Mouse (Mus musculus) kidney, adult 9 months (tissue): ENCODE data around the gene Rgma.

ENCODE experiments used
- DNase-seq: peaks from one replicate; pipeline ENCODE4 v3.0.0; 2022

The Rgma gene

GRCm38 (mm10) chr7:73372352-73372970 is 2.8 kb upstream of the Rgma start:
- peak; percentile 37 for DNase-seq

- no peak for DNase-seq
Measured at GRCm38 (mm10) chr7:73374727-73375126, 582 bp upstream of the Rgma start.

GRCm38 (mm10) chr7:73376101-73377001 is 1.0 kb downstream of the Rgma start:
- DNase-seq = peak; percentile 80

GRCm38 (mm10) chr7:73377307-73377706 is 2.0 kb downstream of the Rgma start:
- DNase-seq = no peak

GRCm38 (mm10) chr7:73378034-73378433 is 2.7 kb downstream of the Rgma start:
- no peak for DNase-seq

- DNase-seq = no peak
Measured at GRCm38 (mm10) chr7:73382843-73383242, 7.5 kb downstream of the Rgma start.

DNA sequence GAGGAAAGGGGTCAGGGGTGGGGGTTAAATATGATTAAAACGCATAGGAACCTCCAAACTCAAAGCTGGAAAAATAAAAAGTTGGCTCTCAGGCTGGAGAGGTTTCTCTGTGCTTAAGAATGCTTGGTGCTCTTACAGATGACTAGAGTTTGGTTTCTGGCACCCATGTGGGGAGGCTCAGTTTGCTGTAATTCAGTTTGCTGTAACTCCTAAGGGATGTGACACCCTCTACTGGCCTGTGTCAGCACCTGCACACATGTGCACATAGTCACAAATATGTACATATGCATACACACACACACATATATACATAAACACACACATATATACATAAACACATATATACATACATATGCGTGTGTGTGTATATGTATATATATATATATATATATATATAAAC is 13.6 kb downstream of the Rgma start:
- DNase-seq = no peak

GRCm38 (mm10) chr7:73389419-73389818 is 14.1 kb downstream of the Rgma start:
- no peak for DNase-seq

- no peak for DNase-seq
Measured at GRCm38 (mm10) chr7:73389871-73390294, 14.6 kb downstream of the Rgma start.

- no peak for DNase-seq
Measured at GRCm38 (mm10) chr7:73390426-73391001, 15.2 kb downstream of the Rgma start.

- peak; percentile 89 for DNase-seq
Measured at GRCm38 (mm10) chr7:73391002-73391517, 15.8 kb downstream of the Rgma start.

GRCm38 (mm10) chr7:73391518-73392321 is 16.4 kb downstream of the Rgma start:
- no peak for DNase-seq

DNA sequence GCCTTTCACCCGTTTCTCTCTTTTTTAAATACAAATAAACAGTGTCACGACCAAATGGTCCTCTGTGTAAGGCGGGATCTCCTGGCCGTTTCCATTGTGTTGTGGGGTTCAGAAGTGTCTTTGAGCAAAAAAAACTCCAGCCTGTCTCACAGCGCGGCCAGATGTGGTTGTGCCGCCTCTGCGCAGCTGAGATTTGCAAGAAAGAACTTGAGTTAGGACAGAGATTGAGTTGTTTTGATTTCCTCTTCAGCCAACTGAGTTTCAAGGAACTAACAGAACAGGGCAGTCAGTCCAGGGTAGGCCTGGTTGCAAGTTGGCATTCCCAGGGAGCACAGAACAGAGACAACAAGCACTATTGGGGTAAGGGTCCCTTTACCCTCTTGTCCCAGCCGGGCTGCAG is 17.1 kb downstream of the Rgma start:
- no peak for DNase-seq

- DNase-seq = no peak
Measured at GRCm38 (mm10) chr7:73393307-73394012, 18.2 kb downstream of the Rgma start.

DNA sequence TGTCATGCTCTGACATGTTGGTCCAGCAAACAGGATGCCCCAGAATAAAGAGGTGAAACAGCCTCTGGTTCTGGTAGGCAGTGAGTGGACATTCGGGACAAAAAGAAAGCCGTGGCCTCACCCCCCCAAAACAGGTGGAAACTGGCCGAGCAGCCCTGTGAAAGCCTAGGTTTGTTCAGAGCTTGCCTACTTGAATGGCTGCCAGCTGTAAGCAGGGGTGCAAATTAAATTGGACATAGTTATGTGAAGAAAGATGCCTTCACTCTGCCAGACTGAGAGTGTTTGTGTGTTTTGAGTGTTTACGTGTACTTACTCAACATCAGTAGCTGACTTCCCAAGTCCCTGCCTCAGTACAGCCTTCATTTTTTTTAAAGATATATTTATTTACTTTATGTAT is 18.7 kb downstream of the Rgma start:
- DNase-seq = no peak

GRCm38 (mm10) chr7:73398319-73398718 is 23.0 kb downstream of the Rgma start:
- peak; percentile 72 for DNase-seq

DNA sequence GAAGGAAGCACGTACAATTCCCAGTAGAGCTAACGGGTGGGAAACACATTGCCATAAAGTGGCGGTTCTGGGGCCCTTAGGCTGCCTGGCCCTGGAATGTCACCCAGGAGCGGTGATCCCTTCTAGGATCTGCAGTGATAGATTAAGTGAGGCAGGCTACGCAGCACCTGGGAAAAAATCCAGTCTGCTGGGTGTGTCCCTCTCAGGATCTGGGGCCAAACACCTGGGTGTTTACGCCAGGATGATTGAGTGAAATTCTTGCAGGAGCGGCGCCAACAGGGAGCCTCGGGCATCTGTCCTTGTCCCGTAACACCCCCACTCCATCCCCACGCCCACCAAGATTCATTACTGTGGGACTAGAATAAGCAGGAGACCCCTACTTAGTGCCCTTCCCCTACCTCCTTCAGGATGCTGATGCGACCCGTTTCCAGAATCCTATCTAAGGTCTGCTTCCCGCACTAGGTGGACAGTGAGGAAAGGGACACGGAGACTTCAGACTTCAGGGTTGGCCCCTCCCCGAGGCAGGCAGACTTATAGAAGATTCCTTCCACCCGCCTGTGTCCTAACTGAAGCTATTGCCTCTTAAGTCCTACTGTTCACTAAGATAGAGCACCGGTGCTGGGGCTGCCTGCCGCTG is 23.6 kb downstream of the Rgma start:
- DNase-seq = no peak

- peak; percentile 68 for DNase-seq
Measured at GRCm38 (mm10) chr7:73399501-73400044, 24.3 kb downstream of the Rgma start.

DNA sequence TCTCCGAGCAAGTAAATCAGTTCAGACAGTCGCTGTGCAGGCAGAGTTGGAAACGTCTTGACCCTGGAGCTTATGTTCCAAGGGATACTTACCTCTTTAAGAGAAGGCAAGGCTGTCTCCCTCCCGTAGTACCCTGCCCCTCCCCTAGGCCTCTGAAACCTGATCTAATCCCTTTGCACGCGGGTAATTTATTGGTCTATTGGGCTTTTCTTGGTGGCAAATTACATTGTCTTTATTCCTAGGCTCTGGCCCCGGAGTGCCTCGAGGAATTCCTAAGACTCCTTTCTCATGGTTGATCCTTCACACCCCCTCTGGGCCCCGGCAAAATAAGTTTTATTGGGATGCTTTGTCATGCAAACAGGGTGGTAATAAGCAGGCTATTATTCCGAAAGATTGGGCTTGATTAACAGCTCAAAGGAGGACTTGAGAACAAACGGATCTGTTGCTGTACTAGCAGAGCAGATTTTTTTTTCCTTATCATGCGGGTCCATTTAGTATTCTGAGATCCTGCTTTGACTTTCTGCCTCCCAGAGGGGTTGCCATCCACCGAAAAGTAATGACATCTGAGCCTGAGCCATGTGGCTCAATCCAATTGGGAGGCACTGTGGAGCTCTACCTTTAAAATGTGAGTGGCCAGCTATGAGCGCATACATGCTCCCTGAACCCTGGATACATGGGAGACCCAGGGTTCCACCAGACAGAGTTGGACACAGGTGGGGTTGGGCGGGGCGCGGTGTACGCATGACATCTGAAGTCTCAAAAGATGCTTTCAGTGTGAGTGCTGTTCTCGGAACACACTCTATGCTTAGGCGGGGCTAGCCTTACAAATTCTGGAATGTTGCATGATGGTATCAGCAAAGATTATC is 25.0 kb downstream of the Rgma start:
- no peak for DNase-seq

DNA sequence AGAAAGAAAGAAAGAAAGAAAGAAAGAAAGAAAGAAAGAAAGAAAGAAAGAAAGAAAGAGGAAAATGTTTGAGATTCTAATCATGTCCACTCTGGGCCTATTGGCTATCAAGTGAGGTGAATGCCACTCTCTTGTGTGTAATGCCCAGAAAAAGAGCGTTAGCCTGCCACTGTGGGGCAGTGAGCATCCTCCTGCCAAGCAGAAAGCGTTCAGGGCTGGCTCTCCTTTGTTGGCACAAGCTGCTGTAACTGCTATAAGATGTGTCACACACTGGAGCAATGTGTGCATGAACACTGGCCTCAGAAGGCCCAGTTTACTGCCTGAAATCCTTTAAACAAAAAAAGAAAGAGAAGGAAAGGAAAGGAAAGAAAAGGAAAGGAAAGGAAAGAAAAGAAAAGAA is 26.8 kb downstream of the Rgma start:
- DNase-seq = no peak
